In genomic region chr3:146939391-146940250, GRCm38 (mm10) we compare ENCODE assay signal across 9 mouse cellular contexts.
DNase-seq lines count a peak whose midpoint lies in the region; ATAC-seq and TF ChIP-seq lines count a peak whose summit lies in the region.
"Had no signal": no experiment of that assay in that cellular context is flagged by ENCODE, and none has a peak within 500 bp of the region (broad histone marks: within the 10 kb centered on the region; RNA-seq: fewer than 3 reads in every experiment).

No protein-coding gene starts in this region.

- no peak overlapping the region for H3K27ac ChIP-seq in cerebellum, adult 2 months (ENCODE audit: insufficient read depth, low read length)
- no peak overlapping the region for H3K27ac ChIP-seq in heart, postnatal 0 days (ENCODE audit: low read depth)
- H3K27ac ChIP-seq in midbrain, embryonic 10.5 days (replicated peaks): peak overlapping the region; percentile 24

- TF ChIP-seq POLR2A in cerebellum, adult 2 months (IDR thresholded peaks at IDR 0.05; ENCODE audit: borderline replicate concordance, insufficient read depth, low read length): no peak

- no peaks in the 10 kb centered on the region for H3K27me3 ChIP-seq in cerebellum, adult 2 months (ENCODE audit: control insufficient read depth, insufficient read depth, low read length)
- 0 out of 2 replicates have a peak, but pooled peaks cover 3% of the 10 kb centered on the region for H3K27me3 ChIP-seq in heart, postnatal 0 days (ENCODE audit: control insufficient read depth, insufficient read depth, low read length)
- H3K27me3 ChIP-seq in midbrain, embryonic 10.5 days (ENCODE audit: low read depth, poor library complexity, severe bottlenecking): peaks cover 13% of the 10 kb centered on the region; the same call in 1 of the 2 replicates

- no peak overlapping the region for H3K4me3 ChIP-seq in cerebellum, adult 2 months (replicated peaks; ENCODE audit: insufficient read depth, low read depth, low read length)
- H3K4me3 ChIP-seq in heart, postnatal 0 days (ENCODE audit: low read depth, low read length): no peak overlapping the region
- H3K4me3 ChIP-seq in midbrain, embryonic 10.5 days: peak overlapping the region; percentile 28
- H3K4me3 ChIP-seq: erythroblast, embryonic 14.5 days had no signal

- H3K4me1 ChIP-seq in cerebellum, adult 2 months (ENCODE audit: control insufficient read depth, insufficient read depth, low read length): no peaks in the 10 kb centered on the region
- no peaks in the 10 kb centered on the region for H3K4me1 ChIP-seq in heart, postnatal 0 days (ENCODE audit: control insufficient read depth, insufficient read depth)
- H3K4me1 ChIP-seq in midbrain, embryonic 10.5 days: peaks cover 9% of the 10 kb centered on the region

- peak; percentile 69 for ATAC-seq in heart, postnatal 0 days (ENCODE audit: insufficient read depth, low read depth)

- DNase-seq in cerebellum, adult 2 months: no peak
- no peak for DNase-seq in cerebellum, adult 18-20 months
- DNase-seq in right cerebral cortex, postnatal 10 days (ENCODE audit: low spot score in 2 of 2): peak; percentile 27 to 41
- no peak for DNase-seq in right cerebral cortex, postnatal 25 days
- DNase-seq in heart, postnatal 0 days (ENCODE audit: low spot score): peak; percentile 39
- peak; percentile 51 for DNase-seq in midbrain, embryonic 10.5 days (ENCODE audit: low spot score)
- no peak for DNase-seq in ovary, postnatal 10 days (ENCODE audit: low spot score)
- no peak for DNase-seq in urinary bladder, postnatal 10 days (ENCODE audit: low spot score)

- no peak overlapping the region for H3K9ac ChIP-seq in heart, postnatal 0 days (replicated peaks; ENCODE audit: low read depth, low read length)

- TF ChIP-seq CTCF in cerebellum, adult 2 months (IDR thresholded peaks at IDR 0.05; ENCODE audit: borderline replicate concordance, insufficient read depth, low read depth, low read length): 0 out of 2 replicates have a peak, but pooled peaks have one; percentile 10
- peak; percentile 53 for TF ChIP-seq CTCF in heart, postnatal 0 days (IDR thresholded peaks at IDR 0.05; ENCODE audit: low read depth)

- WGBS in cerebellum, adult 2 months: 33% methylated on average over 21 of the region's 21 CpGs
- 26% methylated on average over 21 of the region's 21 CpGs for WGBS in heart, postnatal 0 days
- 32% methylated on average over 21 of the region's 21 CpGs for WGBS in midbrain, embryonic 10.5 days

- 0 out of 2 replicates have a peak, but pooled peaks cover 3% of the 10 kb centered on the region for H3K9me3 ChIP-seq in heart, postnatal 0 days (replicated peaks; ENCODE audit: control insufficient read depth, low read length)
- no peaks in the 10 kb centered on the region for H3K9me3 ChIP-seq in midbrain, embryonic 10.5 days (replicated peaks)

- no peaks in the 10 kb centered on the region for H3K36me3 ChIP-seq in heart, postnatal 0 days (replicated peaks; ENCODE audit: control insufficient read depth, insufficient read depth, low read length)
- peaks cover 11% of the 10 kb centered on the region for H3K36me3 ChIP-seq in midbrain, embryonic 10.5 days

- H3K4me2 ChIP-seq in heart, postnatal 0 days (ENCODE audit: low read depth, low read length): peak overlapping the region; percentile 44; the same call in 1 of the 2 replicates

- TF ChIP-seq EP300 in heart, postnatal 0 days (IDR thresholded peaks at IDR 0.05; ENCODE audit: low read depth): no peak

Comparison
In these comparisons a context has a peak if more than half of its experiments do, and no peak if none do; other contexts are left out.
1. DNase-seq: peak in right cerebral cortex, postnatal 10 days (2 of 2), heart, postnatal 0 days (single experiment) and midbrain, embryonic 10.5 days (single experiment); none in cerebellum, adult 2 months (0 of 2), cerebellum, adult 18-20 months (0 of 2), right cerebral cortex, postnatal 25 days (single experiment), ovary, postnatal 10 days (single experiment) and urinary bladder, postnatal 10 days (single experiment).